ENCODE assay signal across 8 mouse cellular contexts in genomic region chr3:90475151-90475830, GRCm38 (mm10). TPM values are rescaled to one million over a fixed set of nuclear protein-coding genes. Genes with fewer than 3 reads are reported as not detected.
DNase-seq lines count a peak whose midpoint lies in the region; ATAC-seq and TF ChIP-seq lines count a peak whose summit lies in the region.

No protein-coding gene starts in this region.

- no peak for TF ChIP-seq POLR2A in cortical plate, adult 2 months (IDR thresholded peaks at IDR 0.05; ENCODE audit: extremely low read depth, insufficient read depth, low read length)

- no peak for TF ChIP-seq CTCF in cortical plate, adult 2 months (IDR thresholded peaks at IDR 0.05; ENCODE audit: extremely low read depth, insufficient read depth, low read length)

- H3K4me3 ChIP-seq in lung, embryonic 16.5 days (ENCODE audit: low read length) = peak overlapping the region; percentile 48
- peak overlapping the region; percentile 18 for H3K4me3 ChIP-seq in cortical plate, adult 2 months (ENCODE audit: insufficient read depth, low read length)
- peak overlapping the region; percentile 84 for H3K4me3 ChIP-seq in intestine, embryonic 14.5 days (ENCODE audit: low read depth, low read length)
- H3K4me3 ChIP-seq in neural tube, embryonic 12.5 days = no peak overlapping the region

- peaks cover 9% of the 10 kb centered on the region for H3K36me3 ChIP-seq in lung, embryonic 16.5 days (ENCODE audit: control insufficient read depth, insufficient read depth, low read length)
- peaks cover 28% of the 10 kb centered on the region for H3K36me3 ChIP-seq in intestine, embryonic 14.5 days (ENCODE audit: control insufficient read depth, insufficient read depth, low read length)
- H3K36me3 ChIP-seq in neural tube, embryonic 12.5 days = peaks cover 26% of the 10 kb centered on the region

- no peak for DNase-seq in lung, postnatal 14 days
- DNase-seq in intestine, embryonic 14.5 days (ENCODE audit: low spot score) = no peak
- no peak for DNase-seq in adrenal gland, postnatal 10 days
- DNase-seq in kidney, adult 18-20 months = no peak
- DNase-seq in right cerebral cortex, postnatal 10 days (ENCODE audit: low spot score in 2 of 2) = no peak

- peak overlapping the region; percentile 57 for H3K4me2 ChIP-seq in lung, embryonic 16.5 days (ENCODE audit: low read depth, low read length)
- H3K4me2 ChIP-seq in intestine, embryonic 14.5 days (ENCODE audit: low read length) = peak overlapping the region; percentile 49
- no peak overlapping the region; the same call in 1 of the 2 replicates for H3K4me2 ChIP-seq in neural tube, embryonic 12.5 days (replicated peaks)

- 38% methylated on average over 15 of the region's 16 CpGs for WGBS in lung, embryonic 16.5 days
- 40% methylated on average over 15 of the region's 16 CpGs for WGBS in intestine, embryonic 14.5 days
- WGBS in neural tube, embryonic 12.5 days = 45% methylated on average over 16 of the region's 16 CpGs

- peak; percentile 3; the same call in 1 of the 2 replicates for ATAC-seq in lung, embryonic 16.5 days (ENCODE audit: low read depth)
- peak; percentile 26 for ATAC-seq in intestine, embryonic 14.5 days (replicated peaks; ENCODE audit: low FRiP score, low TSS enrichment, low read depth)
- ATAC-seq in neural tube, embryonic 12.5 days (ENCODE audit: low FRiP score, low read depth) = peak; percentile 26

- no peaks in the 10 kb centered on the region for H3K27me3 ChIP-seq in lung, embryonic 16.5 days (ENCODE audit: control insufficient read depth, insufficient read depth, low read depth, low read length)
- H3K27me3 ChIP-seq in intestine, embryonic 14.5 days (replicated peaks; ENCODE audit: control insufficient read depth, insufficient read depth, low read length) = no peaks in the 10 kb centered on the region
- H3K27me3 ChIP-seq in neural tube, embryonic 12.5 days (replicated peaks) = no peaks in the 10 kb centered on the region

- H3K27ac ChIP-seq in lung, embryonic 16.5 days (ENCODE audit: low read length) = no peak overlapping the region
- no peak overlapping the region for H3K27ac ChIP-seq in cortical plate, adult 2 months (ENCODE audit: insufficient read depth, low read length)
- no peak overlapping the region for H3K27ac ChIP-seq in intestine, embryonic 14.5 days (ENCODE audit: low read depth)
- H3K27ac ChIP-seq in neural tube, embryonic 12.5 days = no peak overlapping the region

- peaks cover 11% of the 10 kb centered on the region for H3K4me1 ChIP-seq in lung, embryonic 16.5 days (replicated peaks; ENCODE audit: control insufficient read depth, insufficient read depth, low read length)
- H3K4me1 ChIP-seq in cortical plate, adult 2 months (ENCODE audit: control insufficient read depth, insufficient read depth, low read length) = peaks cover 1% of the 10 kb centered on the region; the same call in 1 of the 2 replicates
- peaks cover 7% of the 10 kb centered on the region; the same call in 1 of the 2 replicates for H3K4me1 ChIP-seq in intestine, embryonic 14.5 days (replicated peaks; ENCODE audit: control insufficient read depth, insufficient read depth, low read length)
- H3K4me1 ChIP-seq in neural tube, embryonic 12.5 days = 0 out of 2 replicates have a peak, but pooled peaks cover 6% of the 10 kb centered on the region

- no peaks in the 10 kb centered on the region for H3K9me3 ChIP-seq in lung, embryonic 16.5 days (ENCODE audit: control insufficient read depth, low read length)
- no peaks in the 10 kb centered on the region for H3K9me3 ChIP-seq in intestine, embryonic 14.5 days (ENCODE audit: control insufficient read depth, low read length)
- H3K9me3 ChIP-seq in neural tube, embryonic 12.5 days = no peaks in the 10 kb centered on the region

- H3K9ac ChIP-seq in lung, embryonic 16.5 days (ENCODE audit: low read length) = no peak overlapping the region
- no peak overlapping the region for H3K9ac ChIP-seq in intestine, embryonic 14.5 days (ENCODE audit: low read length)
- H3K9ac ChIP-seq in neural tube, embryonic 12.5 days = no peak overlapping the region

RNA-seq across cellular contexts. Expression of gene Ilf2, which starts 0.6 kb away (rescaled TPM):
- 171 and 189 TPM in 2 replicates for polyA plus RNA-seq in lung, embryonic 16.5 days (2015; fragmentation: Nextera tagmentation; extraction: Ambion mirVana)
- 78.7 and 79.5 TPM in 2 replicates for polyA plus RNA-seq in cortical plate, adult 2 months (2012; rRNA removed)
- 188 and 207 TPM in 2 replicates for polyA plus RNA-seq in intestine, embryonic 14.5 days (2014; fragmentation: Nextera tagmentation; extraction: Ambion mirVana)
- polyA plus RNA-seq in neural tube, embryonic 12.5 days (2016; fragmentation: Nextera tagmentation; extraction: Ambion mirVana) = 322 and 326 TPM in 2 replicates
- total RNA-seq in adrenal gland, postnatal 10 days (2021) = 10 to 100 TPM; 59.1 to 63.2 TPM

RNA-seq across cellular contexts. Expression of gene Npr1, which starts 9.6 kb away (rescaled TPM):
- polyA plus RNA-seq in lung, embryonic 16.5 days (2015; fragmentation: Nextera tagmentation; extraction: Ambion mirVana) = 24.3 and 25.0 TPM in 2 replicates
- 3.3 and 4.7 TPM in 2 replicates for polyA plus RNA-seq in cortical plate, adult 2 months (2012; rRNA removed)
- 5.3 and 5.9 TPM in 2 replicates for polyA plus RNA-seq in intestine, embryonic 14.5 days (2014; fragmentation: Nextera tagmentation; extraction: Ambion mirVana)
- 3.3 and 3.5 TPM in 2 replicates for polyA plus RNA-seq in neural tube, embryonic 12.5 days (2016; fragmentation: Nextera tagmentation; extraction: Ambion mirVana)
- total RNA-seq in adrenal gland, postnatal 10 days (2021) = 100 to 1,000 TPM in 1 of 2 experiments, 10 to 100 TPM in 1; 88.3 to 101 TPM

RNA-seq across cellular contexts. Expression of gene Snapin, which starts 15.5 kb away (rescaled TPM):
- polyA plus RNA-seq in lung, embryonic 16.5 days (2015; fragmentation: Nextera tagmentation; extraction: Ambion mirVana) = 86.4 and 88.5 TPM in 2 replicates
- 65.0 and 73.2 TPM in 2 replicates for polyA plus RNA-seq in cortical plate, adult 2 months (2012; rRNA removed)
- 67.5 and 80.6 TPM in 2 replicates for polyA plus RNA-seq in intestine, embryonic 14.5 days (2014; fragmentation: Nextera tagmentation; extraction: Ambion mirVana)
- 81.7 and 87.0 TPM in 2 replicates for polyA plus RNA-seq in neural tube, embryonic 12.5 days (2016; fragmentation: Nextera tagmentation; extraction: Ambion mirVana)
- 10 to 100 TPM; 46.6 to 59.3 TPM for total RNA-seq in adrenal gland, postnatal 10 days (2021)

RNA-seq across cellular contexts. Expression of gene Chtop, which starts 34.0 kb away (rescaled TPM):
- polyA plus RNA-seq in lung, embryonic 16.5 days (2015; fragmentation: Nextera tagmentation; extraction: Ambion mirVana) = 118 and 125 TPM in 2 replicates
- 126 and 131 TPM in 2 replicates for polyA plus RNA-seq in cortical plate, adult 2 months (2012; rRNA removed)
- 86.4 and 87.0 TPM in 2 replicates for polyA plus RNA-seq in intestine, embryonic 14.5 days (2014; fragmentation: Nextera tagmentation; extraction: Ambion mirVana)
- polyA plus RNA-seq in neural tube, embryonic 12.5 days (2016; fragmentation: Nextera tagmentation; extraction: Ambion mirVana) = 211 and 215 TPM in 2 replicates
- 100 to 1,000 TPM; 101 to 108 TPM for total RNA-seq in adrenal gland, postnatal 10 days (2021)

RNA-seq across cellular contexts. Expression of gene S100a1, which starts 38.9 kb away (rescaled TPM):
- 59.3 and 73.2 TPM in 2 replicates for polyA plus RNA-seq in lung, embryonic 16.5 days (2015; fragmentation: Nextera tagmentation; extraction: Ambion mirVana)
- polyA plus RNA-seq in cortical plate, adult 2 months (2012; rRNA removed) = 265 and 281 TPM in 2 replicates
- 50.7 and 66.8 TPM in 2 replicates for polyA plus RNA-seq in intestine, embryonic 14.5 days (2014; fragmentation: Nextera tagmentation; extraction: Ambion mirVana)
- 5.0 and 7.2 TPM in 2 replicates for polyA plus RNA-seq in neural tube, embryonic 12.5 days (2016; fragmentation: Nextera tagmentation; extraction: Ambion mirVana)
- total RNA-seq in adrenal gland, postnatal 10 days (2021) = 100 to 1,000 TPM; 263 to 269 TPM
